Mouse (Mus musculus) layer of hippocampus, adult 9-11 months (tissue): Measurements from ENCODE around the gene Gm17359.
A peak's percentile ranks its signal among the peaks of the same experiment; 100 is the strongest.

Source experiments
- DNase-seq: peaks from one replicate; pipeline ENCODE4 v3.0.0; 2022

The Gm17359 gene

DNA sequence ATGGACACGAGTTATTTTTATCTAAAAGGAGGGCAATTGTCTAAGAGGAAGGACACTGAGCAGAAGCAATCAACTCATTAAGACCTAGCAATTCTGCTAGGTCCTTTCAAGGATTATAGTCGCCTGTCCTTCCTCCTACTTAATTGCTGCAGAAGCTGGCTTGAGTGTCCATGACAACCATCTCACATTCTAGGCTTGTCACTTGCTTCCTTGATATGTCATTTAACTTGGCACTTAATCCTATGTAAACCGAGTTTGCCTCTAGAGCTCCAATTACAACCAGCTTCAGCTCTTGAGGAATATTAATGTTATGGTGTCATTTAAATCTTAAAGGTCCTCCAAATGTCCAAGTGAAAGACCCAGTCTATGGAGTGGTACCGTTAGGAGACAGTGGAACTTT lies 22.3 kb downstream of the Gm17359 start:
- DNase-seq = no peak

DNA sequence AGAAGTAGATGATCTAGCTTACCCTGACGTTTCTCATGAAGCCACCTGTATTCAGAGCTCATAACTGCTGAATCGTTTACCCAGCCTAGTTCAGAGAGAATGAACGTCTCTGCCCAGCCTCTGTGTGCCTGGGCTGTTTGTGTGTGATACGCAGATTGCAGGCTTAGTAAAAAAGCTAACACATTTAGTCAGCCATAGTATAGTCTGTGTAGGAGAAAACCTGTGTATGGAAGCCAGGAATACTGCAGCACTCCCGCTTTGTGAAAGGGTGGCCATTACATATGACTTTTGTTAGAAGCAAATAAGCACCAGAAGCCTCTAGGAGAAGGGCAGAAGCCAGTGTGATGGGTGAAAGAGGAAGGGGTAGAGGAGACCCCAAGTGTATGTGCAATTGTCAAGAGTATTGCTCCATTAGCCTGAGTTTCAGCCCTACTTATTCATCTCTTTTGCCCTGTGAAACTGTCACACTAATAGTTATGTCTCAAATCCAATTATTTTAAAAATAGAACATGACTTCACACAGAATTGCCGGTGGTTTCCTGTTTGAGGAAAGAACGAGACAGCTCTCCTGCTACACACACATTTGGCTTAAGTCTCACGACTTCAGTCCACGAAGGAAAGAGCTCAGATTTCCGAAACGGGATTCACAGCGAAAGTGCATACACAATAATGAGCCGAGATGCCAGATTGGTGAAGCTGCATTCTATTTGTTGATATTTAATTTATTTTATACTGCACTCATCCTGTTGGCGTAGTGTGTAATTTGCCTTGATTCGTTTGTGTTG lies 24.0 kb downstream of the Gm17359 start:
- no peak for DNase-seq

DNA sequence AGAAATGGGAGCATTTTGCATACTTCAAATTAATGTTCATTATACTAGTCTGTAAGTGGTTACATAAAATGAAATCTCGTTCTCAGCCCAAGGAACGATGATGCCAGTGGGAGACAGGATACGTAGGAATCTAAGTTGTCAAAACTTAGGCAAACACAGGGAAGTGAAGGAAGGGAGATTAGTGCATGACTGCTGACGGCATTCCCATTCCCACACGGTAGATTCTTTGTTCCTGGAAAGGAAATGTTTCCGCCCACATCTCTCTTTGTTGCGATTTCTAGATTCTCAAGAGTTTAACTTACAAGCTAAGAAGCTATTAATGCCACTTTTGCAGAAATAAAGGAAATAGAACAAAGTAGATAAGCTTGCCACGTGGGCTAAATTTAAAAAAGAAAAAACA lies 29.6 kb downstream of the Gm17359 start:
- no peak for DNase-seq

DNA sequence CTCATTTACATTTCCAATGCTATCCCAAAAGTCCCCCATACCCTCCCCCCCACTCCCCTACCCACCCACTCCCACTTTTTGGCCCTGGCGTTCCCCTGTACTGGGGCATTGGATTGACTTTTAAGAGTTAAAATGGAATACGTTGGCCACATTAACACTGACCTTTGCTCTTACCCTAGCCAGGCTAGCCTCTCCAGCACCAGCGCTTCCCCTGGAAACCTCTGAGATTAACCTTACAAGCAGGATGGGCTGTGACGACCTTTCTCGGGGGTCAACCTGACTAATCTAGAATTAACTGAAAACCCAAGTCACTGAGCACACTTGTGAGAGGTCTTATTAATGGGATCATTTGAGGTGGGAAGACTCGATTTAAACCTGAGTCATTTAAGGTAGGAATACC lies 31.8 kb downstream of the Gm17359 start:
- no peak for DNase-seq

DNA sequence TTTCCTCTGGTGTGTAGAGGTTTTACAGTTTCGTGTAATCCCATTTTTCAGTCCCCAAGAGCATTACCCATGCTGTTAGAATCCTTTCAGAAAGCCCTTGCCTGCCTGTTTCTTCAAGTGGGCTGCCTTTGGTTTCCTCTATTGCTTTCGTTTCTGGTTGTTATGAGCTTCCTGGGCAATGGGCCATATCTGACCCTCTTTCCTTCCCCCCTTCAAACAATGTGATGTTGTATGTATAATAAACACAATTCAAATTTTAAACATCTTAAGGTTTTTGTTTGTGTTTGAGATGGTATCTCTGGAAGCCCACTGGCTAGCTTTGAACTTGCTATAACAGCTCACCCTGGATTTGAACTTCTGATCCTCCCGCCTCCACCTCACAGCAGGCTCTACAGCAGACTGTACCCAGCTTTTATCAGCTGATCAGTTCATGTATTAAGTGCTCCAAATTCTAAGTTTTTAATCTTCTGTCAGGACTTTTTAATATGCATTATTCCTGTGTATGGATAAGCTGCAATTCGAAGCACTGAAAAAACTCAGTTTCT lies 34.0 kb downstream of the Gm17359 start:
- no peak for DNase-seq

DNA sequence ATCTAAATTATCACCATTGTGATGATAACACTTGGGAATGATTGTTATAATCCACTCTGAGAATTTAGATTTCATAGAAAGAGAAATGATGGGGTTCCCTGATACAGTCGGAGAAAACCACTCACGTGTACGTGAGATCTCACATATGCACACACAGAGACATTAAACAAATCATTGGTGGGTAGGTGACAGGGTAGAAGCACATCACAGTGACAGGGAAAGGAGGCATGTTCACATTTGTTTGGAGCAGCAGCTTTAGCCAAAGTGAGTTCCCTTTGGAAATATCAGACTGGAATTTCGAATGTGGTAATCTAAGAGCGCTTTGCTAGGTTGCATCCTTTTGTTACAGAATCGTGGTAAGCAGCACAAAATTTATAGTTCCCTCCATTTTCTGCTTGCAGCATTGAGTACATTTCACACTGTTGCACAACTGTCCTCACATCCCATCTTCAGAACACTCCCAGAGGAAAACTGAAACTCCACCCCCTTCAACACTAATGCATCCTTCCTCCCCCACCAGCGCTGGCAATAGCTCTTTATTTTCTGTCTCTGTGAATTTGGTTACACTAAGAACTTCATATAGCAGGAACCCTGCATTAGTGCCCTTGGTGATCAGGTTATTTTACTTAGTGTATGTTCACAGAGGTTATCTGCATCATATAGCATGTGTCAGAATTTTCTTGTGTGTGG lies 35.2 kb downstream of the Gm17359 start:
- no peak for DNase-seq

DNA sequence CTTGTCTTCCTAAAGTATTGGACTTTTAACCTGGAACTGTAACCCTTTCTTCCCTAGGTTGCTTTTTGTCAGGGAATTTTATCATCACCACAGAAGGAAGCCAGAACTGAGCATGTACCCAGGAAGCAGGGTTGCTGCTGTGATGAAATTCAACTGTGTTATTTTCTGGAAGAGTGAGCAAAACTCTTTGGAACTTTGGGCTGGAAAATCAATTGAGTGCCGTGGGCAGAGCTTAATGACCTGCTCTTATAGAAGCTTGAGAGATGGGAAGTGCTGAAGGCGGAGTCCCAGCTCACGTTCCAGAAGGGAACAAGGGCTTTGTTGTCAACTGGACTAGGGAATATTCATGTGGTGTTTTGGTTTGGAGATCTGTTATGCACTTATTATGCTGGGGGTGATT lies 37.5 kb downstream of the Gm17359 start:
- no peak for DNase-seq

DNA sequence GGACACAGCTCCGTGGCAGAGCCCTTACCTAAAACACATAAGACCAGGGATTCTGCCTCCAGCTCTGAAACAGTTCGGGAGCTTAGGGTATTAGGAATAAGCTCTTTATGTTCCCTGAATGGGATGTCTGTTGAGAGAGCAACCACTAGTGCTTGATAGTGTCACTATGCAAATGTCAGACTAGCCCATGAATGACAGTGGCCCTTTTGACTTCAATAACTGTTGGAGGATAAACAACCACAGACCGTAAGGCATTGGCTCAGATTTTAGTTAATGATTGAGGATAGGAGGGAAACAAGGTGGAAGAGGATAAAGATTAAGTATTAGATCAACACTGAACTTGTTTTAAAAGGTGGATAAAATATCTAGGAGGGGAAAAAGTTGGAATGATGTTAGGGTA lies 41.6 kb downstream of the Gm17359 start:
- no peak for DNase-seq

DNA sequence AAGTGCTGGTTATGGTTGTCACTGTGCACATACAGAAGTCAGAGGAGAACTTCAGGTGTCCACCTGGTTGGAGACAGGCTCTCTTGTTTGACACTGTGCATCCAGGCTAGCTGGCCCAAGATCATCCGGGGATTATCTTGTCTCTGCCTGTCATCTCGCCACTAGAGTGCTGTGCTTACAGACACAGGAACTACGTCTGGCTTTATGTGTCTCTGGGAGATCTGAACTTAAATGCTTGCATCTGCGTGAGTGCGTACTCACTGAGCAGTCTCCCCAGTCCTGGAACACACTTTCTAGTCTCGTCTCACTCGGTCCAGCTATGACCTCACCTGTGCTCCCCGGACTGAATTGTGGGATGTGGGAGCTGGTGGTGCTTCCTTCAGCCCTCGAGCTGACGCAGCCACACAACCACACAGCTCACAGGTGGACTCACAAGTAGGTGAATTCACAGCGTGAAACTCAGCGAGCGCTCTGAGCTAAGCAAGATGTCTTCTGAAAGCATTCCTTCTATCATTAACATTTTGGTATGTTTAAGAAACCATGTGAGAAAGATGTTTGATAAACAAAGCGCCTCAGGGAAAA lies 42.9 kb downstream of the Gm17359 start:
- no peak for DNase-seq

DNA sequence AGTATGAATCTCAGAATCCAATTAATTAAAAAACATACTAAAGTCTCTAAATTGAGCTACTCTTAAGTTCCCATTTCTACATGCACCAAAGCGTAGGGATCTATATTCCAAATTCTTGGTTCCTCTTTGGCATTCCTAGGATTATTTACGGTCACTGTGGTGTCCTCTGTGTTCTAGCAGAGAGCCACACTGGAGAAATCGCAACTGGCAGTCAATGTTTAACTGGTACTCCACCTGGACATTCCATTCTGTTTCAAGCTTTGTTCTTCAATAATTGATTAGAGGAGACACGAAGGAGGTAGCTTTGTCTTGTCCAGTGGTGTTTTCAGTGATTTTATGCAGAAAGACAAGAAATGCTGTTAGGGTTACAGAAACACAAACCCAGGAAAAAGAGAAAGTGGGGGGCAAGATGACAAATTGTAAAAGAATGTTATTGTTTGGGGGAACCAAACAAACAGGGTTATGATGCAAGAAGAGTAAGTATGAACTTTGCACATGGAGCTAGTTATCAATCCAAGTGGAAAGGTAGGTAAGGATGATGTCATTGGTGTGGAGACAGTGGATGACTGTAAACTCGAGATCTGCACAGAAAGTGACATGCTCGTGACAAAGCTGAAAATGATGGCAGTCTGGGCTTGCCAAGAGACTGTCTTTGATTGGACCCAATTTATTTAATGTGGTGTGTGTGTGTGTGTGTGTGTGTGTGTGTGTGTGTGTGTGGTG lies 43.6 kb downstream of the Gm17359 start:
- DNase-seq = no peak

DNA sequence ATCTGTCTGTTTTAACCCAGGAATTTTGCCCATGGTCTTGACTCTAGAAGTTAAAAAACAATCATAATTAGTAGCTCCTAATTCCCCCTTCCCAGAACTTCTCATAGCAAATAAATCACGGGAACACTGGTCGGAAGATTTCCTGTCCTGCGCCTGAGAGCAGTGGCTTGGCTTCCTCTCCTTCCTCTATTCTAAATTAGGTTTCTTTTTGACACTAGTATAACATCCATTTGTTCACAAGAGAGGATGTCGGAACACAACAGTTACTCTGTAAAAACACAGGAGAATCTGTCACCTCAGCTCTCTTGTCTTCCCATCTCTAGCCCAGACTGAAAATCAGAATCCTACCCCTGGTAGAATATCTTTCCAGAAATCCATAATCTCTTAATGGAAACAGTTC lies 44.9 kb downstream of the Gm17359 start:
- DNase-seq = no peak

DNA sequence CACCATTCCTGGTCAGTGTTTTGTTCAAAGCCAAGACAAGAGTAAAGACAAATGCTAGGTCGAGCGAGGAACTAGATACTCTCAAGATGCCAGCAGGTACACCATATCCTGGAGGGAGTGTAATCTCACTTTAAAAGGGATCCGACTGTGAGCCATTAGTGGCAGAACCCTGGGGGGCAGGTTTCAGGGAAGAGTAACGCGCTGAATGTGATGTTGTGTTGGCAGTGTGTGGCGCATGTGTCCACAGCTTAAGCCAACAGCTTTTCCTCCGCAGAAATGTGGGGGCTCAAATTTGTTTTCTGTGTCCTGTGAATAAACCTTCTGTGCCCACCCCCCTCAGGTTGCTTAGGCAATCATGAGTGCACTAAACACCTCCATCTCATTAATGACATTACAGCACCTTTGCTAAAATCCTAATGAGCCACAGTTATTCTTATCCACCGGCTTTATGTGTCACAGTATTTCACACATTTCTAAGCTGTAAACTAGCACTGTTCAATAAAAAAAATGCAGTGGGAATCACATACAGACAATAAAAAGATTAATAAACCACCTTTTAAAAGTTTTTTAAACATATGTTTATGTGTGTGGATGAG lies 49.1 kb downstream of the Gm17359 start:
- no peak for DNase-seq

DNA sequence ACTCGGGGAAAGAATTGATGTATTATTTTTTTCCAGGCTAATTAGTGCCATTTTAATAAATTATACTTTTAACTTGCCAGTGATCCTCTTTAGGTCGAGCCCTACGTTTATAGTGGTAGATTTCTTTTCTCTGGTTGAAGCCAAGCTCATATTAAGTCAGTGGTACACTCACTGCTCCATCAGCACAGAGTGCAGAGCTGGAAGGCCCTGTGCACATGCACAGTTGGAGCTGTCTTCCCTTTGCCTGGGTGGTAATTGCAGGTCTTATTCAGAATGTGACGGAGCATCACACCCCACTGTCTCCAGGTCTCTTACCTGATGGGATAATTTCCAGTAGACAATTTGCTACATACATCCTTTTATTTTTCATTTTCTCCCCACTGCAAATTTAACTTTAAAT lies 52.6 kb downstream of the Gm17359 start:
- DNase-seq = no peak

DNA sequence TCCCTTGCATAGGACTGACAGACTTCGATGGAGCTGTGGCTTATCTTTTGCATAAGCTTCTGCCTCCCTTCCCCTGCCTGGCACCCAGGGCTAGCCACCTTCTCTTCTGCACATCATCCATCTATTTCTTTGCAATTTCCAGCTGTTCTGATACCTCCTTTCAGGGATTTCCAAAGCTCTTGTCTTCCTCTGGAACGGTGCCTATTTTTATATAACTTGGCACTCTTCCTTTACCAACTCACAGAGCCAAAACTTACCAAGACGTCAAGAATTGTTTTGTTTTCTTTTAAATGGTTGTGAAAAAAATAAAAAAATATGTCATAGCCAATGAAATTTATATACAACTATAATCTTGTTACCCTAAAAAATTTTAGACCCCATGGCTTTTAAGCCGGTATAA lies 64.1 kb downstream of the Gm17359 start:
- DNase-seq = no peak

DNA sequence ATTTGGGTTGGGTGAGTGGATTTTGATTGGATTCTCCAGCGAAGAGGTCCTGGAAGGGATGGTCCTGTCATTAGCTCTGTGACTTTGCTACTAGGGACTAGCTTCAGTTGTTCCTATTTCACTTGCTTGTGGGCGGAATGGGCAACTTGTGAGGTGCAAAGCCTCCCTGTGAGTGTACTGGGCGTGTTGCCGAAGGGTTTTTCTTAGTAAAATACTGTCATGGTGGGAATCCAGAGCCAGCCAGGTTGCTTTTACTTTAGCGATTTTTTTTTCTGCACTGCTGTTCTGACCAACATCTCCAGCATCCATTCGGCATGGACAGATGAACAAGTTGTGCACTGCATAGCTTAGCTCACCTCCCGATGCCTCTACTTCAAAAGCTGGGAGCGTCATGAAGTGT lies 65.6 kb downstream of the Gm17359 start:
- DNase-seq = peak; percentile 19

DNA sequence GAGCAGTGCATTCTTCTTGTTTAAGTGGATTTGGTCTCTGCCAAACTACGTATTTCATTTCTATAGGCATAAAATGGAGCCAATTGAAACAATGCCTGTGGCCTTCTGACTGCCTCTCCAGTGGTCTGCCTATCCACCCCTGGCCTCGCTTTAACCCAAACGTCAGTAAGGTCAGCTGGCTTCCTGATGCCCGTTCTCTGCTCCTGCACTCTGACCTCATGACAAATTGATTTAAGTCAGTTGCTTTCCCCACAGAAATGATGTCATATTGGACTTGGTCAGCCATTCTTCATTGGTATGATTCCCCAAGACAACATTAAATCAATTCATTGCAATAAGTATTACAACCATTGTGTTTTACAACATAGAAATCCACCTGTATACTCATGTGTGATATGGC lies 72.1 kb downstream of the Gm17359 start:
- no peak for DNase-seq

DNA sequence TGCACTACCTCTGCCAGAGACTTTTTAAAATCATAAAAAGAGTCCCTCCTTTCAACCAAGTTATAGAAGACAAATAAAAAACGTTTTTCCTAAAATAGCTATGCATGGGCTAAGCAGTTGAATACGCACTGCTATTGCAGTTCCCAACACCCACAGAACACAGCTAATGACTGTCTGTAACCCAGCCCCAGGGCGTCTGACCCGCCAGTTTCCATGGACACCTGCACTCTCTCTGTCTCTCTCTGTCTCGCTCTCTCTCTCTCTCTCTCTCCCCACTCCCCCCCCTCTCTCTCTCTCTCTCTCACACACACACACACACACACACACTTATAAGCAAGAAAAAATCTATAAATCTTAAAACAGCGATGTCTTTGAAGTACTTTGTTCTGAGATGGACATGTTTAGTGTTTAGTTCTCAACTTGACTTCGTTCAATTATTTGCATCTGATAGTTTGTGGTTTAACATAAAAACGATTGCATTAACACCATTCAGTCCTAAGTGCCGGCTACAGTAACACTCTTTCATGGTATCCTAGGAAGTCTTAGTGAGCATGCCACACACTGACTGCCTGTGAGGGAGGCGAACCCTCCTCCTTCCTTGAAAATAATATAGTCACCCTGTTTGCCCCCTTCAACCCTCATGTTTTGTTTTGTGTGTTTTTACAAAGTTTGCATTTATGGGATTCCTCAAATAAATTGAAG lies 73.6 kb downstream of the Gm17359 start:
- DNase-seq = no peak

DNA sequence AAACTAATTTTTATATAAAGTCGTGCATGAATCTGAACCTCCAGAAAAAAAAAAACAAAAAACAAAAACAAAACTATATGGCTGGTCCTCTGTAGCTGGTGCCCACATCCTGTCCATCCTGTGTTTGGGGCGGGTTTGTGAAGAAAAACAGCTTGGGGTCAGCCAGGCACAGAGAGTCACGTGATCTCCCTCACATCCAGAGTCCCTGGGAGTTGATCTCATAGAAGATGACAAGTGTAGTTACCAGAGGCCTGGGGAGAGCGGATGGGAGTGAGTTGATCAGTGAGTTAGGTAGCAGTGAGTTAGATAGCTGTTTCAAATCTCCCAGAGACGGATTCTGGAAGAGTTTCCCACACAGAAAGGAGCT lies 74.2 kb downstream of the Gm17359 start:
- DNase-seq = no peak

DNA sequence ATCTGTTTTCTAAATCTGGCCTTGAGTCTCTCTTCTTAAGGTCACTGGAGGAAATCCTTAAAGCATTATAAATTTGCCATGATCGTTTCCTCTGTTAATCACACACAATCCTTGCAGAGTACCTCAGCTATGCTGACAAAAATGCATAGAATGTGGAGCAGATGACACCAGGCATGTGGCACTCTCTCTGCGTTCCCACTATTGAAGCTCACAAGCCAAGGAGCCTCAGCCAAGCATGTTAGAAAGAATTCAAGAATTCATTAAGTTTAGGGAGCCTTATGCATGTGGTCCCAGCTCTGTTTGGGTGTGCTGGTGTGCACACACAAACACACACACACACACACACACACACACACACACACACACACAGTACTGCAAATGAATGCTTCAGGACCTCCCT lies 75.2 kb downstream of the Gm17359 start:
- DNase-seq = no peak

DNA sequence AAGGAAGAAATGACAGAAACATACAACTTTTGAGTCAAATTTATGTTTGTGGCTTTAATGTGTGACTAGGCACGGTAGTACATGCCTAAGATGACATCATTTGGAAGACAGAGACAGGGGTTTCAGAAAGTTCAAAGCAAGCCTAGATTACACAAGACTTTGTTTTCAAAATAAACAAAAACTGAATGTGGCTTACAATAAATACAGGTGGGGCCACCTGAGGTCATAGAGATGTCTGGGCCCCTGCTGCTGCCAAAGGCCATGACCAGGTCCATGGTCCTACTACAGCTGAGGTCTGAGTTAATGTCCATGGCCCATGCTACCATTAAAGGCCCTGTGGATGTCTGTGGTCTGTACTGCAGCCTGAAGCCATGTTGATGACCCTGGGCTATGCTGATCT lies 77.0 kb downstream of the Gm17359 start:
- no peak for DNase-seq

DNA sequence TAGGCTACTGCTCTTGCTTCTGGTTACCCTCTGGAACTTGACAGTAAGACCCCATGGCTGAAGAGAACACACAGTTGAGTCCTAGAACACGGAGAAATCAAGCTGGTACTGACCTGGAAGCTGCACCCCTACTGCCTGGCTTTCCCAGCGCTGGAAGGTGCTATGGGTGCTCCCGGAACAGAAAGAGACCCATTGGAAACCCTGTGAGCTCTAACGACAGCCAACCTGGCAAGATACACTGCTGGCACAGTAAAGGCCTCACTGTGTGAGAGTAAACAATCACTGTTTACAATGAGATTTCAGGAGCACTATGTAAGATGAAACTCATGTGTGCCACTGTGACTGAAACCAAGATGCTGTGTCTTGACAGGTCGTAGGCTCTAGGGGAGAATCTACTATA lies 78.6 kb downstream of the Gm17359 start:
- DNase-seq = no peak

DNA sequence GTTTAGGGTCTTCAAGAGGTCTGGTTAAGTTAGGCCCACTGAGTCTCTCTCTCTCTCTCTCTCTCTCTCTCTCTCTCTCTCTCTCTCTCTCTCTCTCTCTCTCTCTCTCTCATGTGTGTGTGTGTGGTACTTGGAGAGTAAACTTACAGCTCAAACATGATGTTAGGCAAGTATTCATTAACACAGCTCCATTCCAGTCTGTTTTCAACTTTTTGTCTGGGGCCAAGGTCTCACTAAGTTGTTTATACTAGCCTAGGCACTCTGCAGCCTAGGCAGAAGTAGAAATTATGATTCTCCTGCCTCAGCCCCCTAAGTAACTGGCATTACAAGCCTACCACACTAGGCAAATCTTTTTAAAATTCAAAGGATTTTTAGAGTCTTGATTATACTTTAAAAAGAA lies 79.5 kb downstream of the Gm17359 start:
- DNase-seq = no peak
